38 mouse cellular contexts compared by ENCODE assay signal in the genomic region with DNA sequence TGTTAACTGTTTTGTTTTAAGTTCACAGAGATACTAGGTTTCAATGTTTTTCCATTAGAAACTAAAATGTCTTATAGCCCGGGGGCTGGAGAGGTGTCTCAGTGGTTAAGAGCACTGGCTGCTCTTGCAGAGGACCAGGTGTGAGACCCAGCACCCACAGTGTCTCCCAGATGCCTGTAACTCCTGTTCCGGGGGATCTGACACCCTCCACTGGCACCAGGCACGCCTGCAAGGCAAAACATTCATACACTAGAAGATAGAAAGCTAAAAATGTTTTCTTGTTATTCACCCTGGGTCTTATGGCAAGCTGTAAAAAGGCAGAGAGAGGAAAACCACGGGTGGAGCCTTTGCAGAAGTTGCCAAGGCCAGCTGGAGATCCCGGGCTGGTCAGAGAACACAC. TPM values are rescaled to one million over a fixed set of nuclear protein-coding genes. Genes with fewer than 3 reads are reported as not detected.
"Had no signal": no experiment of that assay in that cellular context is flagged by ENCODE, and none has a peak within 500 bp of the region (broad histone marks: within the 10 kb centered on the region; RNA-seq: fewer than 3 reads in every experiment).

No protein-coding gene starts in this region.

- H3K4me3 ChIP-seq: embryonic facial prominence, embryonic 10.5 days; embryonic facial prominence, embryonic 12.5 days; embryonic facial prominence, embryonic 13.5 days; embryonic facial prominence, embryonic 15.5 days; erythroblast, embryonic 14.5 days; forebrain, embryonic 10.5 days; forebrain, embryonic 12.5 days; forebrain, embryonic 13.5 days; forebrain, embryonic 15.5 days; gastrocnemius, adult 2 months; heart, adult 2 months; heart, embryonic 10.5 days had no signal

- H3K9ac ChIP-seq: embryonic facial prominence, embryonic 12.5 days; embryonic facial prominence, embryonic 13.5 days; embryonic facial prominence, embryonic 15.5 days; forebrain, embryonic 12.5 days; forebrain, embryonic 13.5 days; forebrain, embryonic 15.5 days; forebrain, postnatal 0 days had no signal

- H3K9me3 ChIP-seq: embryonic facial prominence, embryonic 10.5 days; embryonic facial prominence, embryonic 12.5 days; embryonic facial prominence, embryonic 13.5 days; embryonic facial prominence, embryonic 15.5 days; forebrain, embryonic 10.5 days; forebrain, embryonic 12.5 days; forebrain, embryonic 13.5 days; forebrain, embryonic 15.5 days; heart, embryonic 10.5 days had no signal

- H3K27me3 ChIP-seq: embryonic facial prominence, embryonic 12.5 days; embryonic facial prominence, embryonic 13.5 days; embryonic facial prominence, embryonic 15.5 days; forebrain, embryonic 12.5 days; forebrain, embryonic 13.5 days; forebrain, embryonic 15.5 days had no signal

- DNase-seq: cerebellum, adult 9-10 months; cerebellum, adult 9-11 months; cerebellum, postnatal 10 days; cerebellum, postnatal 14 days; cerebellum, postnatal 25 days; cerebellum, postnatal 36 days; embryo, embryonic 11 days; forebrain, postnatal 0 days; gastrocnemius, adult 2 months; gastrocnemius, postnatal 10 days; gastrocnemius, postnatal 14 days; gastrocnemius, postnatal 25 days; gastrocnemius, postnatal 36 days; heart, adult 18-20 months; heart, adult 2 months had no signal

- H3K4me2 ChIP-seq: embryonic facial prominence, embryonic 12.5 days; embryonic facial prominence, embryonic 13.5 days; embryonic facial prominence, embryonic 15.5 days; forebrain, embryonic 12.5 days; forebrain, embryonic 13.5 days; forebrain, embryonic 15.5 days; heart, embryonic 11.5 days had no signal

- H3K27ac ChIP-seq: embryonic facial prominence, embryonic 10.5 days; embryonic facial prominence, embryonic 12.5 days; embryonic facial prominence, embryonic 13.5 days; embryonic facial prominence, embryonic 15.5 days; forebrain, embryonic 10.5 days; forebrain, embryonic 12.5 days; forebrain, embryonic 13.5 days; forebrain, embryonic 15.5 days; gastrocnemius, adult 2 months; heart, adult 2 months; heart, embryonic 10.5 days had no signal

- H3K4me1 ChIP-seq: embryonic facial prominence, embryonic 15.5 days; forebrain, embryonic 10.5 days; forebrain, embryonic 12.5 days; forebrain, embryonic 13.5 days; forebrain, embryonic 15.5 days; heart, embryonic 10.5 days had no signal

RNA-seq across cellular contexts. Expression of a gene that starts 2.2 kb away (rescaled TPM):
- total RNA-seq: common myeloid progenitor, adult 5-6 weeks; forebrain, postnatal 0 days; gastrocnemius, adult 18-20 months; gastrocnemius, adult 2 months; gastrocnemius, adult 8-10 months; gastrocnemius, postnatal 10 days; gastrocnemius, postnatal 14 days; gastrocnemius, postnatal 25 days; gastrocnemius, postnatal 36 days; gastrocnemius, postnatal 4 days; granulocyte monocyte progenitor cell, adult 5-6 weeks; heart, adult 18-20 months; heart, adult 2 months; heart, adult 8-10 months had no signal
- polyA plus RNA-seq: embryonic facial prominence, embryonic 10.5 days; embryonic facial prominence, embryonic 11.5 days; embryonic facial prominence, embryonic 12.5 days; embryonic facial prominence, embryonic 13.5 days; embryonic facial prominence, embryonic 14.5 days; embryonic facial prominence, embryonic 15.5 days; erythroblast, embryonic 14.5 days; forebrain, embryonic 10.5 days; forebrain, embryonic 11.5 days; forebrain, embryonic 12.5 days; forebrain, embryonic 13.5 days; forebrain, embryonic 14.5 days; forebrain, embryonic 16.5 days; forebrain, postnatal 0 days; gonadal fat pad, adult 2 months; heart, adult 2 months; heart, embryonic 10.5 days; heart, embryonic 11.5 days had no signal
